Mouse (Mus musculus): ENCODE results near the gene Ntpcr.

The Ntpcr gene

GRCm38 (mm10) chr8:125775031-125775430, 45.3 kb downstream of the Ntpcr start:
- no peak for DNase-seq (ENCODE audit: inconsistent ontology term)

- no peak for DNase-seq (ENCODE audit: inconsistent ontology term)
Measured at GRCm38 (mm10) chr8:125776314-125776713, 46.6 kb downstream of the Ntpcr start.

GRCm38 (mm10) chr8:125776800-125777199, 47.0 kb downstream of the Ntpcr start:
- DNase-seq (ENCODE audit: inconsistent ontology term), result no peak

- no peak for DNase-seq (ENCODE audit: inconsistent ontology term)
Measured at GRCm38 (mm10) chr8:125777478-125778164, 47.9 kb downstream of the Ntpcr start.

- no peak for DNase-seq (ENCODE audit: inconsistent ontology term)
Measured at GRCm38 (mm10) chr8:125778919-125779318, 49.2 kb downstream of the Ntpcr start.

GRCm38 (mm10) chr8:125779656-125780055, 49.9 kb downstream of the Ntpcr start:
- no peak for DNase-seq (ENCODE audit: inconsistent ontology term)

GRCm38 (mm10) chr8:125782161-125782560, 52.4 kb downstream of the Ntpcr start:
- DNase-seq (ENCODE audit: inconsistent ontology term), result no peak

GRCm38 (mm10) chr8:125786886-125787285, 57.1 kb downstream of the Ntpcr start:
- no peak for DNase-seq (ENCODE audit: inconsistent ontology term)

GRCm38 (mm10) chr8:125792816-125793455, 63.2 kb downstream of the Ntpcr start:
- no peak for DNase-seq (ENCODE audit: inconsistent ontology term)

- no peak for DNase-seq (ENCODE audit: inconsistent ontology term)
Measured at GRCm38 (mm10) chr8:125795341-125795740, 65.6 kb downstream of the Ntpcr start.

GRCm38 (mm10) chr8:125796970-125797369, 67.2 kb downstream of the Ntpcr start:
- no peak for DNase-seq (ENCODE audit: inconsistent ontology term)
